Mouse (Mus musculus) T-helper 17 cell (primary cell): ENCODE data around the gene Pfdn2.
"Not testable (repeated sequence)": the region's sequence is repeated elsewhere in the genome, so short reads cannot be mapped to it uniquely, and the experiment has no call there.

ENCODE experiments used
- in situ Hi-C, 2 experiments: fragments of 300-600 bp; cut with MboI, MseI; formaldehyde crosslinking; loops; 1 replicate in 1 of 2; 2 replicates in 1 of 2; pipeline ENCODE4 v1.15.1; 2025; ENCODE audit warnings: high pct_unique_total_duplicates in 2 of 2

Gene Pfdn2

DNA sequence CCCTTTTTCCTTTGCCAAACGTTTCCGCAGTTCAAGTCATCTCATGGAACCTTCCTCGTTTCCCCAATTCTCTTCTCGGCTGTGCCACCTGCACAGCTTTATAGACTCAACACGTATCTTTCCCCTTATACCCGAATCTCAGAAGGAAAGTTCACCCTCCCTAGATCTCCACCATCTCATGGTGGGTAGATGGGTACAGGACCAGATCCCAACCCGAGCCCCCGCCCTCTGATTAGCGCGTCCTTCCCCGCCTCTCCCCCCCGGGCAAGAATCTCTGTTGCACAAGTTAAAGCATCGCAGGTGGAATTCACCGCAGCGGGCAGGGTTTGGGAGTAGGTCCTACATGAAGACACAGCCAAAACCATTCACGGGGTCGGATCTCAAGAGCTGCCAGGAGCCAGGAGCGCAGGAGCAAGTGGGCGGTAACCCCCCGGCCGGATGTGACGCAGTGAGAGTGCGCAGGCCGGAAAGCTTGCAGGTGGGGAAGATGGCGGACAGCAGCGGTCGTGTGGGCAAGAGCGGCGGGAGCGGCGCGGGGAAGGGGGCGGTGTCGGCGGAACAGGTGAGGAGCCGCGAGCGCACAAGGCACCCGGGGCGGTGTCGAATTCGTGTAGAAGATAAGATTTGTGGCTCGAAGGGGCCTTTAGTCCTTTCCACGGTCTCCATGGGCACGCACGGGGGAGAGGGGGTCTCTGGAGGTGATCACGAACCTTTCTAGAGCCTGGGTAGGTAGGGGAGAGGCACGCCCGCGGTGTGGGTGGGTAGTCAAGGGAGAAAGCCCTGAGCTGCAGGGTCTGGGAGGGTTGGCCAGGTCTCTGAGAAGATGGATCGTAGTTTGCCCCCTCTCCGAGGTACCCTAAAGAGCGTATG lies at the start of gene Pfdn2, which contains the start of gene Nit1:
TSS of gene Pfdn2 (plus strand) at position 446 of the 870 bp plus-strand sequence.
TSS of gene Nit1 (minus strand) at position 422 of the 870 bp plus-strand sequence.
- in situ Hi-C loops, result no loop called here

- in situ Hi-C loops, result no loop called here
These were observed 47.2 kb upstream of the Pfdn2 start for GRCm38 (mm10) chr1:171298226-171298625.

GRCm38 (mm10) chr1:171306157-171306556 lies 39.3 kb upstream of the Pfdn2 start:
- in situ Hi-C loops, result not testable (repeated sequence)

- in situ Hi-C loops, result no loop called here
These were observed 36.1 kb upstream of the Pfdn2 start for GRCm38 (mm10) chr1:171309321-171309720.

DNA sequence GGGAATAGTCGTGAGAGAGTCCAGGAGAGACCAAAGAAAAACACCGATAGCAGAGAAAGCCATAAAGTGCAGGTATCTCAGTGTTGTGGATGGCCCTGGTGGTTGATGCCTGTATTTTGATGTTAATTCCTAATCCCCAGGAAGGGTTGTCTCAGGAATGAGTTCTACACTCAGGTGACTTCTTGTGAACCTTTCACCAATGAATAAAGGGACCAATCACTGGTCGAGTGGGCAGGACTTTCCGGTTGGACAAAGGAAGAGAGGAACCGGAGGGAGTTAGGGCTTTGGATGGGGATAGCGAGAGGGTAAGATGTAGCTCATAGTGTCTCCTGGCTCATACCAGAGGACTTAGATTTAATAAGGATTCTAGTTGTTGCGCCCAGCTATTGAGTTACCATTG lies 25.7 kb upstream of the Pfdn2 start:
- in situ Hi-C loops, result loop anchor here (5.0 kb wide), 1 partner anchor 38 kb away; no protein-coding TSS in a partner anchor

DNA sequence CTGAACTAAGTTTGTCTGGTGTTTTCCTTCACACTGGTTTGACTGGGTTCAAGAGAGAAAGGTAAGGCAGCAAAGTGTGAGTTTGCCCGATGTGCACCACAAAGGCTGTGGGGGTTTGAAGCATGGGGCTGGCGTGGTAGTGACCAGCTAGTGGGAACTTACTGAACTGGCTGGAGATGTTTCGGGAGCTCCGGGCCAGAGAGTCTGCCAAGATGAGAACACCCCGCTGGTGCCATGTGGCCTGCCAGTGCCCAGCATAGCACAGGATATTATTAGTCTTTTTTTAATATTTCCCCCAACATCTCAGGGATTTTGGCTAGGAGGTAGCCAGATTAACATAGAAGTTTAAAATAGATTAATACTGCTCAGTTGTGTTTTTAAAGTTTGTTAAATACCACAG lies 25.3 kb upstream of the Pfdn2 start:
- in situ Hi-C loops, result no loop called here

GRCm38 (mm10) chr1:171321415-171321814 lies 24.1 kb upstream of the Pfdn2 start:
- in situ Hi-C loops, result no loop called here

GRCm38 (mm10) chr1:171322012-171322411 lies 23.5 kb upstream of the Pfdn2 start:
- in situ Hi-C loops, result no loop called here

- in situ Hi-C loops, result loop anchor here in 1 of 2 experiments (5.0 kb wide), 1 partner anchor 38 kb away; the partner anchor contains the start of gene Usp21
These were observed 19.9 kb upstream of the Pfdn2 start for GRCm38 (mm10) chr1:171325571-171325970.

DNA sequence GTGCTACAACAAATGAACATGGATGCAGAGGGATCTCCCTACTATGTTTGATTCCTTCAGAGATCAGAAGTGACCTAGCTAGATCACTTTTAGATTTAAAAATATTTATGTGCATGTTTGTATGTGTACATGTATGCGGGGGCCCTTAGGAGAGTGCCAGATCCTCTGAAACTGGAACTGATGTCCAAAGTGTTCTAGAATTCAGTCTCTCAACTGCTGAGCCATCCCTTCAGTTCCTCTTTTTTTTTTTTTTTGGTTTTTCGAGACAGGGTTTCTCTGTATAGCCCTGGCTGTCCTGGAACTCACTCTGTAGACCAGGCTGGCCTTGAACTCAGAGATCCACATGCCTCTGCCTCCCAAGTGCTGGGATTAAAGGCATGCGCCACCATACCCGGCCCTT lies 18.9 kb upstream of the Pfdn2 start:
- in situ Hi-C loops, result loop anchor here in 1 of 2 experiments (5.0 kb wide), 1 partner anchor 39 kb away; the partner anchor contains the start of gene Usp21

DNA sequence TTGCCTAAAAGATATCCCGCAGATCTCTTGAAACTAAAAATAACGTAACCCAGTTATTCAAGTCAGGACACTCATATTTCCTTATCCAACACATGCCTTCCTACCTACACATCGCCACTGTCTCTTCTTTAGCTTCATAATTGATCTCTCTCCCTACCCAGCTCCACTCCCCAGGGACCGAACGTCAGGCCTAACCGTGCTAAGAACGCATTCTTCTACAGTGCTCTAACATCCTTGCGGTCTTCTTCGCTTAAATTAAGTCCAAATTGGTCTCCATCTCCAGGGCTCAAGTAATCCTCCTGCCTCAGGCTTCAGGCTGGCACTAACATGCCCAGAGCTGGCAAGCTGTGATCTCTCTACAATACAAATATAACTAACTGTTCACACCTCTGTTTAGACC lies 17.2 kb upstream of the Pfdn2 start:
- in situ Hi-C loops, result loop anchor here in 1 of 2 experiments (5.0 kb wide), 1 partner anchor 41 kb away; the partner anchor contains the start of gene Usp21

- in situ Hi-C loops, result loop anchor here in 1 of 2 experiments (5.0 kb wide), 1 partner anchor 42 kb away; the partner anchor contains the start of gene Usp21
These were observed 16.5 kb upstream of the Pfdn2 start, which contains the start of gene Dedd for GRCm38 (mm10) chr1:171328839-171329432. TSS of gene Dedd (plus strand) at chr1:171329145.

DNA sequence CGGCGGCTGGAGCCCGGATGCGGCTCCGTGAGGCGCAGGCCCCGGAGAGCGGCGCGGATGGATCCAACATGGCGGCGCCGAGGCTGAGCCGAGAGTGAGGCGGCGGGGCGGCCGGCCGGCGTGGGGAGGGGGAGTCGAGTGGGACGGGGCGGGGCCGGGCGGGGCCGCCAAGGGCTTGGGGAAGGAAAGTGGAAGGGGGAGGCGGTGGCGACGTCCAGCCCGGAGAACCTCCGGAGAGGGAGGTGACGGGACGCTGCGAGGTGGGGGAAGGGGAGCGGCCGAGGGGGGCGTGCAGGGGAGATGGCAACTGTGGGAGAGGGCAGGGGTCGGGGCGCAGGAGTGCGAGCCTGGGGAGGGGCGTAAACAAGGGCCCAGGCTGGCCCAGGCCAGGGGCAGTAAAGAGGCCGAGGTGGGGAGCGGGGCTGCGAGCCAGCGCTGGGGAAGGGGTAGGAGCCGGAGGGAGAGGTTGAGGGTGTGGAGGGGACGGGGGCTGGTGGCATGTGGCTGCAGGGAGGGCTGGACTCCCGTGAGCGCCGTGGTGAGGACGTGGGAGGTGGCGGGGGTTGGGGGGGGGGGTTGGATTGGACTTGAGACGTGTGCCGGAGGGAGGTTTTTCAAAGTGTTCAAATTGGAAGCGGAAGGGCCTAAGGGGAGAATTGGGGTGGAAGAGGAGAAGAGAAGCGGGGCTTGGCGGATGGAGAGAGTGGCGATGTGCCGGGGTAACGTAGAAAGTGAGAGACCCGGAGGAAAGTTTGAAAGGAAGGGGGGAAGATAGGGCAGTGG lies 15.8 kb upstream of the Pfdn2 start:
- in situ Hi-C loops, result loop anchor here in 1 of 2 experiments (5.0 kb wide), 1 partner anchor 42 kb away; the partner anchor contains the start of gene Usp21

GRCm38 (mm10) chr1:171330216-171330560 lies 15.3 kb upstream of the Pfdn2 start:
- in situ Hi-C loops, result no loop called here

GRCm38 (mm10) chr1:171342262-171343207 lies 2.9 kb upstream of the Pfdn2 start:
- in situ Hi-C loops, result no loop called here

GRCm38 (mm10) chr1:171343922-171344677 lies 1.4 kb upstream of the Pfdn2 start:
- in situ Hi-C loops, result no loop called here

DNA sequence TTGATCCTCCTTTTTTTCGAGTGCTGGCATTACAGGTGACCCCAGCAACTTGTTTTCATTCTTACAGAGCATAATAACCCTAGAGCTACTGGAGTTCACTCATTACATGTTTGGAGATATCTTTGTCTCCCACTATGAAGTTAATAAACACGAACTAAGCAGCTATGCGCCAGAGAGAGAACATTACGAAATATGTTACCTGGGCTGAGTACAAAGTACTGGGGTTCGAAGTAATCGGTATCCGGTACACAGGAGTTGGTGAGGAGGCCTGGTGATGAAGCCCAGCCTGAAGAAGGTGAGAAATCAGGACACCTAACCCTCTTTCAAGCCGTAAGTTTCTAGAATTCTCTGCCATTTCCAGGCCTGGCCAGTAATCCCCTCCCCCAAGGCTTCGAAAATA lies 755 bp upstream of the Pfdn2 start:
- in situ Hi-C loops, result no loop called here

- in situ Hi-C loops, result no loop called here
These were observed 603 bp downstream of the Pfdn2 start for GRCm38 (mm10) chr1:171346095-171346450.

DNA sequence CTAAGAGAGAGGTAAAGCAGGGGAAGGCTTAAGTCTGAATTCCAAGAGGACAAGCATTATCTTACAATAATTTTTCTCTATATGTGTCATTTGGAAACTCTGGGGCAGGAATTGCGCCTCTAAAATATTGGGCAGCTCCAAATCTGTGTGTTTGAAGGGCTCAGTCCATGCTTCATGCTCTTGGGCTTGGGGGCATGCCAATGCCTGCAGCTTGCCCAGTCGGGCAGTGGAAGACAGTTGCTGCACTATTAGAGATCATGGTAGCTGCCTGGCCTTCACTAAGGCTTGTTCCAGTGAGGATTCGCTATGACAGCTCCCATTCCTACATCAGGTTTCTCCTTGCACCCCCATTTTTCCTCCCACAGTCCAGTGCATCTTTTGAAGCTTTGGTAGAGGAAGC lies 3.2 kb downstream of the Pfdn2 start:
- in situ Hi-C loops, result no loop called here

DNA sequence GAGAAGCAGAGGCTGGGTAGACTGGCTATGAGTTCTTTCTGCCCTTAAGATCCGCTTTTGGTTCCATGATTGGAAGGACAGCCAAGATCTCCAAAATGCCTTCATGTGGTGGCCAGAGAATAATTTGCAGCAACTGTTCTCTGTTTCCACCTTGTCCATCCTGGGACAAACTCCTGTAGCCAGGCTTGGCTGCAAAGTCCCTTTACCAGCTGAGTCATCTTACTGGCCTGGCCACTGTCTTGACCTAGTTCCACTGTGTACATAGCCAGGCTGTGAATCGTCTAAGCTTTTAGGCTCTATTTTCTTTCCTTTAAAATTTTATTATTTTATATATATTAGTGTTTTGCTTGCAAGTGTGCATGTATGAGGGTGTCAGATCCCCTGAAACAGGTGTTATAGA lies 3.7 kb downstream of the Pfdn2 start:
- in situ Hi-C loops, result no loop called here
